Mouse (Mus musculus) CH12F3 (cell line): Measurements from ENCODE around the gene Farp1.
"Not testable (repeated sequence)": the region's sequence is repeated elsewhere in the genome, so short reads cannot be mapped to it uniquely, and the experiment has no call there.

Source experiments
- in situ Hi-C: fragments of 300-500 bp; cut with MboI; formaldehyde crosslinking; loops from 2 replicates; pipeline ENCODE4 v1.14.3; 2020; ENCODE audit warnings: low sequenced_read_pairs

Farp1 gene

DNA sequence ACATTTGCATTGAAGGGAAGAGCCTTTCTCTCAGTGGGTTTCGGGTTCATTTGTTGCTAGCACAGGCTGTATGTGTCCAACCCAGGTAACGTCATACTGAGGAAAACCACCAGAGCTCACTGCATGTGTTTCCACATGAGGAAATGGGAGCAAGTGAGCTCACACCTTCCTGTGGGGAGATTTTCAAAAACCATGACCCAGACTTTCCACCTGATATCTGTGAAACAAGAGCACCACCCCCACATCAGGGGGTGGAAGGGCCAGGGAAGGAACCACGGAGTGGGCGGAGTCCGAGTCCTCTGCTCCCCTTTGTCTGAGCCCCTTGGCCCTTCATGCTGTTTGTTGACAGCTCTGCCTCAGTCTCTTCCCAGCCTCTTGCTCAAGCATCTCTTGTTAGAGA is 67.6 kb downstream of the Farp1 start:
- in situ Hi-C loops, result no loop called here

DNA sequence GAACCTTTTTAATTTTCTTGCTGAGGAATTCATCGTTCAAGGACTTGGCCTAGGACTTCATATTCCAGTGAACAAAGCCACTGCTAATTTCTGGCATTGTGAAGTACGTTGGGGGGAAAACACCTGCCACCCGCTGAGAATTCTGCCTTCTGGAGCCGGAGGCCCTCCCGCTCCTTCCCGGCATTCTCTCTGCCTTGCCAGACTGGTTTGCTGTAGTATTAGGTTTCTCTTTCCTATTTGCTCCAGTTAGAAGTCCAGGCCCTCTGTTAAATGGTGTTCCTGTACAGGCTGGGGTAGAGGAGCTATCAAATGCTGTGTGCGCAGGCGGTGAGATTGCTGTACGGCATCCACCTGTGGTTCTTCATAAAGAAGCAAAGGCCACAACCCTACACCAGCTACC is 68.5 kb downstream of the Farp1 start:
- in situ Hi-C loops, result no loop called here

- in situ Hi-C loops, result no loop called here
These were observed 69.8 kb downstream of the Farp1 start for GRCm38 (mm10) chr14:121104760-121105329.

DNA sequence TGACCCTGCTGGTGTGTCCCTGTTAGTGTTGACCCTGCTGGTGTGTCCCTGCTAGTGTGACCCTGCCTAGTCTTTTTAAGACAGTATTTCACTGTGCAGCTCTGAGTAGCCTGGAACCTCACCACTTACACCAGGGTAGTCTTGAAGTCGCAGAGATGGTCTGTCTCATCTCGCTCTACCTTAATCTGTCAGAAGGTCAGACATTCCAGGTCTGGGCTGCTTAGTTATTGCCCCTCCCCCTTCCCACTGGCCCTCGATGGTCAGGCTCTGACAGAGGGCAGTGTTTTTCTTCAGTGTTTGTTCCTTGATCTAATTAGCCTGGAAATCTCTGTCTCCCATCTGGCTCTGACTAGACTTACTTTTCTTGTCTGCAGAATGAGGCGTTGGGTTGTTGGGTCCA is 71.9 kb downstream of the Farp1 start:
- in situ Hi-C loops, result no loop called here

DNA sequence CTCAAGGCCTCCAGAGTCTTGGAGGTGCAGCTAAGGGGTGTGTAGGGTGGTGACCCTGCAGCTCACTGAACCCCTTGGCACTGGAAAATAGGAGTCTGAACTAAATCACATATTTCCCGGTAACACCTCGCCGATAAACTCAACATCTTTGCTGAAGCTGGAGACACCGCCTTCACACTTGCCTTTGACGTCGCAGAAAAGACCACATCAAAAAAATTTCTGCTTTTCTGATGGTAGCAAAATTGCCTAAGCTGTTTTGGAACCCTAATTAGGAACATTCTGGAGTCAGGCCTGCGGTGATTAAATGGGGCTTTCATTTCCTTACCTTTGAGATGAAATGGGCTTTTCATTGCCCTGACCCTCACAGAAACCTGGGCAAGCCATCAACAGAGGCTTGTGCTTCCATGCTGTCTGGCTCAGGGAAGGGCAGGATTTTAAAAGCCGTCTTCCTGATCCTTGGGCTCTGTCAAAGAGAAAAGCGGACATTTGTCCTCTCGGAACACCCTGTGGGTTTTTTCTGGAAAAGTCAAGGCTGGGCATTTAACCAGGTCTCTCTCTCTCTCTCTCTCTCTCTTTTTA is 72.8 kb downstream of the Farp1 start:
- in situ Hi-C loops, result no loop called here

- in situ Hi-C loops, result no loop called here
These were observed 73.6 kb downstream of the Farp1 start for GRCm38 (mm10) chr14:121108439-121109115.

DNA sequence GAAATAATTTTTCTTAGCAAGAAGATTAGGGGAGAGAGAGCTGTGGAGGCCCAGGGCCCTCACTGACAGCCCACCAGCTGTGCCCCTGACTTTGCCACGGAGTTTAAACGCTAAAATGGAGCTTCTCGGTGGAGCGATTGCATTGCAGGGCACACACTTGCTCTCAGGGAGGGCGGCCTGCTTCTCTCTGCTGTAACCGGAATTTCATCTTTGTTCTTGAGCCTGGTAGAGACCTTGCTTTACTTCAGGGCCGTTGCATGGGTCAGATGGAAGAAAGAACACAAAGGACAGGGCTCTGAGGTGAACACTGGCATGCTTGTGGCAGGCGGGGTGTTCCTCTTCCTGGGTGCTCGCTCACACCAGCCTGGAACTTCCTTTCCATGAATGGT is 74.1 kb downstream of the Farp1 start:
- in situ Hi-C loops, result no loop called here

DNA sequence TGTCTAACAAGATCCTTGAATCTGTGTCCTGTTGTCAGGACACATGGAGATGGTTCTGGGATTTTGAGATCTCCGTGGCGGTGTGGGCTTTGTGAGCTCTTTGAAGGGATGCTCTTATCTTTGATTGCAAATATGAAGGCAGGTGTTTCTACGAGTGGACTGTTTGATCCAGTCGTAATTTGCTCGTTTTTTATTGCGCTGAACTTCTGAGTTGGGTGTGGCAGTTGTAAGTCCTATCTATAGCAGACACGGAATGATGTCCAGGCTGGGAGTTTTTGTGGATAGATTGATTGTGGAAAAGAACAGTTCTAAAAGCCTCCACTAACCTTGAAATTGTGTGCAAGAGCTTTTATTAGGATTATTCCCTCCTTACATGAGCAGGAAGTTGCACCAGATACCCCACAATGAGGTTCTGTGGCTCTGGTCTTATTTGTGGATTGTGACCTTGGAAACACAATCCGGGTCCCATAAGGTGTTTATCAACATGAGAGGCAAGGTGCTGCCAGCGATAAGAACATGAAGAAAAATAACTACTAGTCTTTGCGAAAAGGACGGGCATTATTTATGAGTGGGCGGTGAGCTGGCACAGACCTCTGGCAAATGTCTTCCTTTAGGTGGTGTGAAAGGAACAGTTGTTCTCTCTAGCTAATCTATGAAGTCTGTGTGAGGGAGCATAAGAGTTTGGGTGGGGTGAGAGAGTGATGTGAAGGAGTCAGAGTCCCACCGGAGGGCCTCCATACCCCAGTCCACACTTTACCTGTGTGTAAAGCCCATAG is 75.7 kb downstream of the Farp1 start:
- in situ Hi-C loops, result no loop called here

DNA sequence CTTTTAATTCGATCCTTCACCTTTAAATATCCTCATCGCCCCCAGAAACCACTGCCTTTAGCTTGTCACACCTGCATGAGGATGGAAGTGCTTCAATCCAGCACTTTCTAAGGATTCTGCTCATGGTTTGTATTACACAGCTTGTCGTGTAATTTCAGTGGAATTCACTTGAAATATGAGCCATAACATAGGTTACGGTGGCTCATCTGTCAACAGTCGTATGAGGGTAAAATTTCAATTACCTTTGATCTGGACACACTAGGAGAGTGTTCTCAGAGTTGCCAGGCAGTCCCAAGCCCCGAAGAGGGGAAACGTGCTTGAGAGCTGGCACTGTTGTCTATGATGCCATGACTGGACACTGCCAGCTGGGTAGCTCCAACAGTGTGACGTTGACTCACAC is 77.1 kb downstream of the Farp1 start:
- in situ Hi-C loops, result no loop called here

DNA sequence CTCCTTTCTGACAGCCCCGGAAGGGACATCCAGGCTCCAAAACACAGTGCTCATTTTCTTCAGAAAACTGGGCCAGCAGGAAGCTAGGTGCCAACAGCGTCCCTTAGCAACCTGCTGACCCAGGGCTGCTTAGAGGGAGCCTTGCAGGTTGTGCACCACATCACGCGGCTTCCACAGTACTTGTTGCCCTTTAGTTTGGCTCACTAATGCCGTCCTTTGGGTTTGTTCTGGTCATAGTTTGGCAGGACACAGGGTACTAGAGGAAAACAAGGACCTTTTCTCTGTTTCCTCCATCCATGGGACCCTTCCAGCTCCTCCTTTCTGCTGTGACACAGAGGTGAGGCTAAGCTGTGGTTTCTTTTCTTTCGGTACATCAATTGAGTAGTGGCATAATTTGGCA is 78.8 kb downstream of the Farp1 start:
- in situ Hi-C loops, result no loop called here

GRCm38 (mm10) chr14:121116696-121117095 is 81.7 kb downstream of the Farp1 start:
- in situ Hi-C loops, result no loop called here

- in situ Hi-C loops, result no loop called here
These were observed 83.9 kb downstream of the Farp1 start for GRCm38 (mm10) chr14:121118860-121119259.

- in situ Hi-C loops, result no loop called here
These were observed 86.7 kb downstream of the Farp1 start for GRCm38 (mm10) chr14:121121664-121122063.

GRCm38 (mm10) chr14:121122852-121123251 is 87.9 kb downstream of the Farp1 start:
- in situ Hi-C loops, result no loop called here

GRCm38 (mm10) chr14:121124409-121125010 is 89.5 kb downstream of the Farp1 start:
- in situ Hi-C loops, result no loop called here

DNA sequence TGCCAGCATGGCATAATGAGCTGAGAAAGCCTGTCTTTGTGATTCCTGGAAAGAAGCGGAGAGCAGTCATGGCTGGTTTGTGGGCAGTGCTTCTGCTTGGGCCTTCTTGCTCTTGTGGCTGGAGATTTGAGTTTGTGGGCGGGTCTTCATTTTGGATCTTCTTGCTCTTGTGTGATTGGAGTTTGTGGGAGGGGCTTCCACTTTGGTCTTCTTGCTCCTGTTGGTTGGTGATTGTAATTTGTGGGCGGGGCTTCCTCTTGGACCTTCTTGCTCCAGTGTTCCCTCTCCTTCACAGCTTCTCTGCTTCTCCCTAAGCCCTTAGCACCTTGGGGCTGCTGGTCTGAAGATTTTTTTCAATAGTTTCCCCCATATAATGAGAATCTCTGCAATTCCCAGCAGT is 90.7 kb downstream of the Farp1 start:
- in situ Hi-C loops, result no loop called here

DNA sequence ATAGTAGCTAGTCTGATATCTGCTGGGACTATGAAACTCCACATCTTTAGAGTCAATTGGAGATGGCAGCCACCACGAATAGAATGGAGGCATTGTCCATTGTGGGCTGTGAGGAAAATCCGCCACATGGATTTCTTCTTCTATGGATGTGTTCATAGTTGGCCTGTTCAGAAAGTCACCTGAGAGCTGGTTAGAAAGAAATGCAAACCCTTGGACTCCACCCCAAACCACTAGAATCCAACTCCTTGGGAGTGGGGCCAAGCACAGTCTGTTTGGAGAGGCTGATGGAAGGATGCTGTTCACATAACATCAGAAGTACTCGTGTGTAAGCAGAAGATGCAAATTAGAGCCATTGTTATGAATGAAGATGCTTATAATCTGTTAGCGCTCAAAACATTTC is 91.3 kb downstream of the Farp1 start:
- in situ Hi-C loops, result no loop called here

DNA sequence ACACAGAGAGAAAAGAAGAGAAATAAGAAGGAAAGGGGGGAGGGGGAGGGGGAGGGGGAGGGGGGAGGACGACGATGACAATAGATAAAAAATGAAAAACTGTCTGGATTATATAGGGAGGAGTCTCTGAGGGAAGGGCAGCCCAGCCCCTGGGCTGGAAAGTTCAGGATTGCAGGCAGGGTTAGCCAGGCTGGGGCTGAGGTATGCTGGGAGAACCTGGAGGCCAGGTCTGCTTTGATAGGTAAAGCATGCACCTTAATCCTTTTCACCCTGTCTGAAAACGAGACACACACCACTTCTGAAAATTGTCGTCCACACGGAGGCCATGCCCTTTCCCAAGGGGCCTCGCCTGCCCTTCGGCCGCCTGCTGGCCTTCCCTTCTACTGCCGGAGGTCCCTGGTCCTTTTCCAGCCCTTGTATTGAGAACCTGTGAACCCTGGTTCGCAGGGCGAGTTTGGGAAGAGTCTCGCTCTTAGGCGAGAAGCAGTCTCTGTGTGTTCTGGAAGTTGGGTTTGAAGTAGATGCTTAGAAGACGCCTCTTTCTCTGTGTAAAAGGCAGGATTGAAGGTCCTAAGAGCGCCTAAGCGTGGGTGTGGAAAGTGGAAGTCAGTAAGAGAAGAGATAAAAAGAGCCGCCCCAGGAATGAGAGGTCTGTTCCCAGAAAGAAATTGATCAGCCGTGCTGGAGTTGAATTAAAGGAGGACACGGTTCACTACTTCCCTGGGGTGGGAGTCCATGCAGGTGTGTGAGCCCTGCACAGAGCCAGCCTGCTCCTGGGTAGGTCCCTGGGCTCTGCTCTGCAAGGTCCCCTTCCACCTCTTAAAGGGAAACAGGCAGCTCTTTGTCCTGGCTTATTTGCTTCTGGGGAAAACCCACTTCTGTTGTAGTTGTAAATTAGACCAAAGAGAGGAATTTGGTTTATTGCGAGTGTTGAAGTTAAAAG is 94.1 kb downstream of the Farp1 start:
- in situ Hi-C loops, result no loop called here

GRCm38 (mm10) chr14:121130351-121130750 is 95.4 kb downstream of the Farp1 start:
- in situ Hi-C loops, result not testable (repeated sequence)

- in situ Hi-C loops, result no loop called here
These were observed 99.4 kb downstream of the Farp1 start for GRCm38 (mm10) chr14:121134414-121134813.
